Mouse (Mus musculus): ENCODE data around the gene Ccdc183. TPM values are rescaled to one million over a fixed set of nuclear protein-coding genes. Genes with fewer than 3 reads are reported as not detected.
A peak's percentile ranks its signal among the peaks of the same experiment; 100 is the strongest.

Gene Ccdc183
- total RNA-seq, 2 experiments from 2014 or later = not detected

DNA sequence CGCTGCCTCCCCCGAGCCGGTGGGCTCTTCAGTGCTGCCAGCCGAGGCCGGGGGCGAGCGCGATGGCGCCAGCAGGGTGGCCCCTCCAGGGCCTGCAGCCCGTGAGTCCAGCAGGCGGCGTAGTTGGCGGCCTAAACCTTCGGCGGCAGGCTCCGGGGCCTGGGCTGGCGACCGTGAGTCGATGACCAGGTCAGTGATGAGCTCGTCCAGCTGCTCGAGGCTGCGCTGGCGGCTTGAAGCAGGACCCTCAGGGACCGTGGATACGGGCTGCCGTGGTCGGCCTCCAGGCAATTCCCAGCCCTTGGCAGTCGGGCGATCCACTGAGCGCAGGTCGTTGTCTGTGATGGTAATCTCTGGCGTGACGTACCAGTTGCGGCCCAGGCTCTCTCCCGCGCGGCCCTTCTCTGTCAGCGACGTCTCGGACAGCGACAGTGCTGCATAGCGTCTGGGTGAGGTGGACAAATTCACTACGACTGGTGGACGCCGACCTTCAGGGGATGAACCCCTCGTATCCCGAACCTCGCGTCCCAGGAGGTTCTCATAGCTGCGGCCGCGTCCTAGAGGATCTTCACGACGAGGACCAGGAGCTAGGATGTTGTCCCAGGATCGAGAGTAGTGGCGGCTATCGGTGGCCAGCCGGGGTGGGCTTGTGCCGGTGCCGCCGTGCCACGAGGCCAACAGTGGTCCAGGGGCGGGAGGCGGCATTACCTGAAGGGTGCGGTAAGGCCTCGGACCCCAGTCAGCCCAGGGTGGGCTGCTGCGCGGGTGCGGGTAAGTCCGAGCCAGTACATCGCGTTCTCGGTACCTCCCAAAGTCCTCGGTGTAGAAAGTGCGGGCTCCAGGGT, 39.3 kb downstream of the Ccdc183 start:
- DNase-seq (ENCODE audit: low spot score in 2 of 2) = no peak

DNA sequence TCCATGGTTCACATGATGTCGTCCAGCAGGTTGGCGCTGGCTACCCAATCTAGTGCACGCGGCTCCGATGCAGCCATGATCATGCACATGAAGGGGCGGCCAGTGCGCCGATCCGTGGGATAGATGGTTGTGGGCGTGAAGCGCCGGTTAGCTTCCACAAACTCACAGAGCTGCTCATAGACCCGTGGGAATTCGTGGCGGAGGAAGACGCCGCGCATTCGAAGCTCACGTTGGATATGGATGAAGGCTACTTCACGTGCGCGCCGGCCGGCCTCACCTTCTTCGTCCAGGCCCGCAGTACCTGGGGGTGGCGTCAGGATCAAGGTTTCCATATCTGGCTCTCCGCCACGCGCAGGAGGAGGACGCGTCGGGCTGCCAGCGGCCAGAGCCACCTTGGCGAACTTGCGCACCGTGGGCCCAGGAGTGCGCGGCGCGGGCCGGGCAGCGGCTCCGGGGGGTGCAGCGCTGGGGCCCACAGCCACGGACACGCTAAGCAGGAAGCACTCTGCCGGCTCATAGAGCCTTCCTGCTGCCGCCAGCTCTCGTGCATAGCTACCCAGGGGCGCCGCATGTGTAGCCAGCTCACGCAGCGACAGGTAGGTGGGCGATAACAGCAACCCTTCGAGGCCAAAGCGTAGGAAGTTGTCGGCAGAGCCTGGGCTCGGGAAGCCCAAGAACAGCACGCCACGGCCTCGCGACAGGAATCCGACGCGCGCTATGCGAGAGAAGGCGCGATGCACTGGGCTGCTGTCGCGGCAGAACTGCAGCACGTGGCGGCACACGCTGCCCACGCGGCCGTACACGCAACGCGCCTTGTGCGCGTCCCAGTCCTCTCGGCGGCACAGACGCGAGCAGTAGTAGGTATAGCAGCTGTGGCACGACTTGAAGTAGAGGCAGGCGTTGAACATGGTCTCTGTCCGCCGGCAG, 40.2 kb downstream of the Ccdc183 start:
- DNase-seq (ENCODE audit: low spot score in 2 of 2) = no peak

DNA sequence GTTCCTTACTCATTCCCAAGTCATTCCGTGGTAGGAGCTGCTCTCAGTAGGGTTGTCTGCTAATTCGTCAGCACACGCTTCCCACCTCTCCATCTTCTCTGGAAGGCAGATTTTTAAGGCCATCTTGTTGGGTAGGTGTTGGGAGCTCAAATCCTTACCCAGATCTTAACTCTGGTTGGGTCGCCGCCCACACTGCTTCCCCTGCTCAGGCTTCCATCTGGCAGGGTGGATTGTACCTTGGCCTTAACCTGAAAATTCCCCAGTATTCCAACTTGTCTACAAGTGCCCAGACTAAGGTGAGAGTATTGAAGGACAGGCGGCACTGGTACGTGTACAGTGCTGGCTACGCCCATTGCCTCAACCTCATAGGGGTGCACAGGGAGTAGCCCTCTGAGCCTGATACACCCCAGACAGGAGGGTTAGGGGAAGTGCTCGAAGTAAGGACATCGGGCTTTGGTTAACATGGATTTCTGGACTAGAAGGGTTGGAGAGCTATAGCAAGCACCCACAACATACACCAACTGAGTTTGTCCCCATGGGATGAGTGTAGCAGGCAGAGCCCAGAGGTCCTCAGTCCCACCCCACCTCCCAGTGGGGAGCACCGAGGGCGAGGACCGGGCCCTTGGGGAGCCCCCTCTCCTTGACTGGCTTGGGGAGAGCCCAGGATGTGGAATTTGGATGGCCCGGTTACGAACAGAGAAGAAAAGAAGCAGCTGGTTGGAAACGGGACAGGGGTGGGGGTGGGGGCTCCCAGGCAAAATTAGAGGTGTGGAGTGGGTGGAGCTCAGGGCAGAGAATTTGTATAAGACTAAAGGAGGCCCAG, 41.2 kb downstream of the Ccdc183 start:
- no peak for DNase-seq (ENCODE audit: low spot score in 2 of 2)

DNA sequence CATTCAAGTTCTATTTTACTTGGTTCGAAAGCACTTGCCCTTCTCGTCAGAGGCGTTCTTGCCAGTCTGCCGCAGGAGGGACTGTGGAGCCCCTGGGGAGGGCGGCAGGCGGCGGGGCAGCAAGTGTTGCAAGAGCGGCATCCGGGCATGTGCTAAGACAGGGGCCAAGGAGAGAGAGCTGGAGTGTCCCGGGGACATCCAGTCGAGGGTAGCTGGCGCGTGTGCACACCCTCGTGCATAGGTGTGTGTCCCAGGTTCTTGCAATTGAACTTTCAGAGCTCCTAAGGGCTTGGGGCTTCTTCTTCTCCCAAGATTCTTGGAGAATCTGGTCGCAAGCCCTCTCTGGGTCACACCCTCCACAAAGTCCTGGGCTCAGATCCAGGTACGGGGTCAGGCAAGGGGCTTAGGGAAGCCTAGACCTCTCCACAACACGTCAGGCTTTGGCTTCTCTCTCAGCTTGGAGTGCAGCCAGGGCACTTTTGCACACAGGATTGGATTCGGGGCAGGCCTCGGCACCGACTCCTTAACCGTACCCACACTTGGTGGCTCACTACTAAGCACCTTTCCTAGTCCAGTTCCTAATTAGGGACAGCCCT, 41.9 kb downstream of the Ccdc183 start:
- DNase-seq (ENCODE audit: low spot score in 2 of 2) = peak in 1 of 2 experiments; percentile 41

DNA sequence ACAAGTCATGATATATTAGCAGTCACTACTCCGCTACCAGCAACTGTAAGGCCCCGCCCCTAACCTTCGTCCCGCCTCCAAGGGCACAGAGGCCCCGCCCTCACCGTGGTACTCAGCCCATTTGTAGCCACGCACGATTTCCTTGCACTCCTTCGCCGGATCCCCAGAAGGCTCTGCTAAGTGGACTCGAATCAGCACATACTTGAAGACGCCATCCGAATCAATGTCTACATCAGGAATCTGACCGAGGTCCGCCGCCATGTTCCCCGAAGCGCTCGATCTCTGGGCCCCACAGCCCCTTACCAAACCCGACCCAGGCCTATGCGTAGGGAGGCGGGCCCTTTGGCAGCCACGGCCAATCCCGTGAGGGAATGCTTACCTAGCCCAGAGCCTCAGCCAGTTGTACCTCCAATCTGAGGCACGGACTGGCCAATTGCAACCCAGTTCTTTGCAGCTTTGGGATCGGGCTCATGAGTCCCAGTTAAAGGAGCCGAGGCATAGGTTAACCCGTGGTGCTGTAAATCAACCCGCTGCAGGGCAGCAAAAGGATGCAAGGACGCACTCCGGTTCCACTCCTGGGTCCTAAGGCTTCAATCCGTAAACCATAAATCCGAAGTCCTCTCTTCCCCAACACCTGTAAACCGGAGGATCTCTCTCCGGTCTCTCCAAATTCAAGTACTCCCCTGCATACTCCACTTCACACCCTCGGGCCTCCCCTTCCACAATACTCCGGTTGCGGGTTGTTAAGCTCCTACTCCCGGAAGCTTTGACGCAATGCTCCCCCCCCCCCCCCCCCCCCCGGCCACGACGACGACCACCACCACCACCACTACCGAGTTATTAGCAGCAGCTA, 42.7 kb downstream of the Ccdc183 start, which contains the start of the genes Mamdc4 and Phpt1:
TSS of gene Mamdc4 (minus strand) at position 267 of the 853 bp plus-strand sequence.
TSS of gene Phpt1 (minus strand) at position 646 of the 853 bp plus-strand sequence.
- DNase-seq (ENCODE audit: low spot score in 2 of 2) = peak; percentile 81 to 93

DNA sequence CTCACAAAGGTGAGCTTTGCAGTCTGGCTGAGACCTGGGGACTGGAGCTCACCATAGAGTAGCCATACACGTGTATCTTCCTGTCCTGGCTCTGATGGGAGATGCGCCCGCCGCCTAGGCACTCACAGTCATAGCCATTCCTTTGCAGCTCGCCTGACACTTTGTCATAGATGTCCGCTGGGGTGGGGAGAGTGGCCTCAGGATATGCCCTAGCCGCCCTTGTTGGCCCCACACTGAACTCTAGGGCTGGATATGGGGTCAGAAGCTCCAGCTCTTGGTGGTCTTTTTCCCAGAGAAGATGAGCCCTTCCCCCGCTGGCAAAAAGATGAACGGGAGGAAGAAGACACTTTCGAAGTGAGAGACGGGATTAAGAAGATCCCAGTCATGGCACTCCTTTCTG, 43.3 kb downstream of the Ccdc183 start:
- peak in 1 of 2 experiments; percentile 7 for DNase-seq (ENCODE audit: low spot score in 2 of 2)

DNA sequence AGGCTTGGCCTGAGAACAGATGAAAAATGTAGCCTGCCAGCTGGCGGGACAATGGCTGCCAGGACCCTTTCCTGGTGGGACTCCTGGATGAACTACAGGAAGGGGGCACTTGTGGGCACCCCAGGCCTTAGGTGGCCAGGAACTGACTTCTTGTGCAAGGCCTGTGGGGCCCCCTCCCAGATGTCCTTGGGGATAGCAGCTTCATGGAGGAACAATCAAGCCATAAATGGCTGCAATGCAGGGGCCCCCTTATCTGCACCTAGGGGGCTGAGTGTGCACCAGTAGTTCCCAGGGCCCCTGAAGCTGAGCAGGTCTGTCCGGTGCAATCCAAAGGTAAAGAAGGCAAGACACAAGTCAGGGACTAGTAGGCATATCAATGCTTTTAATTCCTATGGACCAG, 44.4 kb downstream of the Ccdc183 start:
- DNase-seq (ENCODE audit: low spot score in 2 of 2) = no peak

DNA sequence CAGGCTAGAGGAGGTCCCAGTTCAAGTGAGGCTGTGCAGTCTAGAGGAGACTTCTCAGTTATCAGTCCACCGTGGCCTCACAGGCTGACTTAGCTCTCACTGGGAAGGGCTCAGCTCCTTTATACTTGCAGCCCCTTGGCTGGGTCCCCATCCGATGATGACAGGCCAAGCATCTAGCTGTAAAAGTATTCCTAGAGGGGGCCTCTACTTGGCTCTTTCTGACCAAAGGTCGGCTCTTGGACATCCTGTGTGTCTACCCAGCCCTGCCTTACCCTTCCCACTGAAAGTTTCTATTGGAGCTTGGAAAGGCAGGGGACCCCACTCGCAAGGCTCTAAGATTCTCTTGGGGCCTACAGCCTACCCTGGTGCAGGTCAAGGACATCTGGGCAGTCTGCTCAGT, 46.3 kb downstream of the Ccdc183 start:
- no peak for DNase-seq (ENCODE audit: low spot score in 2 of 2)

DNA sequence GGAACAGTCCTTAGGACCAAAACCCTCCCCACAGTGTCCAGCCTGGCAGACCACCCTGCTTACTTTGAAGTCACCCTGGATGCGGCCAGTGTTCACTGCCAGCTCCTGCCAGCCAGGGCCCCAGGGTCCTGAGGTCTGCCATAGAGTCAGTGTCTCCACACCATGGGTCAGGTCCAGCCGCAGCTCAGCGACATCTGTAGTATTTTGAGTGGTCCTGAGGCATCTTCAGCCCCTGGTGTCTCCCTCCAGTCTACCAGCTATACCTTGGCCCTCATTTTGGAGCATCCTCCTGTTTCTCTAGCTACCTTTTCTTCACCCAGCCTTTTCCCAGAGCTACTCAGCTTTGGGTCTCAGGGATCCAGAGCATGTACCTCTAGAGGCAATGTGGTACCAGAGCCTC, 48.2 kb downstream of the Ccdc183 start:
- DNase-seq (ENCODE audit: low spot score in 2 of 2) = no peak

DNA sequence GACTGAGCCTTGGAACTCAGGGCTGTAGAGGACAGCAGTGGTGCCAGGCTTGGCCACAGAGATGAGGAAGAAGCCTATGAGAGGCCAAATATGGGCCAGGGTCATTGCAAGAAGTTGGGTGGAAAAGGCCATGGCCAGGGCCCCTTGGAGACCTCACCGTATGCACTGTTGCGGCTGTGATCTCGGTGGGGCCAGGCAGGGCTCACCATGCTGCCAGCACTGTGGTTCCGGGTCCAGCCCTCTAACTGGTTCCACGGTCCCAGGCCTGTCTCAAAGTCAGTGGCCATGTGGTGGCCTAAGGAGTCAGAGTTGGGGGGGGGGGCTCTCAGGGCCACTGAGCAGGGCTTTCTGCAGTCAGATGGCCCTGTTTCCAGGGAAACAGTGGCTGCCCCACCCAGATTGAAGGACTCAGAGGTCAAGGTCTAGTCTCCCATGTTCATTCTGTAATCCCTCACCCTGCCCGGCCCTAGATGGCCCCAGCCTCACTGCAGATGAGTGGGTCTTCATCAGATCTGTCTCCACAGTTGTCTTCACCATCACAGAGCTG, 48.9 kb downstream of the Ccdc183 start:
- DNase-seq (ENCODE audit: low spot score in 2 of 2) = no peak

DNA sequence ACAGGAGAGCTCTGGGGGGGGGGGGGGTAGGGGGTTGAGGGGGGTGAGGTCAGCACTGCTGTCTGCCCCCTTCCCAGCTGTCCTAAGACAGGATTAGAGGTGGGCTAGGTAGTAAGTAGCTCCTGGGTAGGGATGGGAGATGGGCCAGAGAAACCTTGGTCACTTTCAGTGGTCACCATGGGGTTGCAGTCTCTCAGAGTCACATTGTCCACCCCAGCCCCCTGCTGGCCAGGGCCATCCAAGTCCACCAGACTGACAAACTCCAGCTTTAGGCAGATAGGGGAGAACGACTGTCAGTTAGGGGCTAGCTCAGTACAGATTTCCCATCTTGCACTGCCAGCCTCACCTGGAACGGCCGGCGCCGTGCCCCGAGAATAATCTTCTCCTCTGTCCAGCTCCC, 50.9 kb downstream of the Ccdc183 start:
- DNase-seq (ENCODE audit: low spot score in 2 of 2) = no peak

DNA sequence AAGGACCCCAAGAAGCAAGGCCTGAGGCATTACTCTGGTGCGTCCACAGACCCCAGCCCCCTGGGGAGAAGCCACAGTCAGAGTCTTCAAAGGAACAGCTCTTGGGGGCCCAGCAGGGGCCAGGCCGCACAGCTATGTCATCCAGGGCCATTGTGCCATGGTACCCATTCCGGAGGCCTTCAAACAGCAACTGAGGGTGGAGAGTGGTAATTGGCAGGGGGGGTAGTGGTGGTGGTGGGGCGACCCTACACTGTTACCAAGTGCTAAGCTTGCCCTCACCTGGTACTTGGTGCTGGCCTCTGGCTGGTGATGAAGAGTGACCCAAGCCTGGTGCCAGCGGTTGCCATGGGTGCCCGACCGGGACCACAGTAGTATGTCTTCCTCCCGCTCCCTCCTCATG, 51.7 kb downstream of the Ccdc183 start:
- DNase-seq (ENCODE audit: low spot score in 2 of 2) = no peak

DNA sequence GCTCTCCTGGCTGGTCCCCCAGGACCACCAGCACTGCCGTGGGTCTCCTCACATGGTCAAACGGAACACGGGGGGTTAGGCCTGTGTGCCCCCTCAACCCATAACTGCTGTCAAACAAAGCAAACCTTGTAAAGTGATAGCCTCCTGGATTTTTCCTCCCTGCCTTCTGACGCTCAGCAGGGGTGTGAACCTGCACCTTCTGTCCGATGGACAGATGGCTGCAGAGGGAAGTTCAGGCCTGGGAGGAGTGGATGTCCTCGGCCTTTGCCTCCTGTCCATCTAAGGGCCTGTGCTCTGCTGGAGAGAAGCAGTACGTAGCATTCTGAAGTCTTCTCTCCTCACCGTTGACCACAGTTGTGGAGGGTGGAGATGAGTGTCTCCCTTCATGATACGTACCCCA, 55.5 kb downstream of the Ccdc183 start:
- no peak for DNase-seq (ENCODE audit: low spot score in 2 of 2)

DNA sequence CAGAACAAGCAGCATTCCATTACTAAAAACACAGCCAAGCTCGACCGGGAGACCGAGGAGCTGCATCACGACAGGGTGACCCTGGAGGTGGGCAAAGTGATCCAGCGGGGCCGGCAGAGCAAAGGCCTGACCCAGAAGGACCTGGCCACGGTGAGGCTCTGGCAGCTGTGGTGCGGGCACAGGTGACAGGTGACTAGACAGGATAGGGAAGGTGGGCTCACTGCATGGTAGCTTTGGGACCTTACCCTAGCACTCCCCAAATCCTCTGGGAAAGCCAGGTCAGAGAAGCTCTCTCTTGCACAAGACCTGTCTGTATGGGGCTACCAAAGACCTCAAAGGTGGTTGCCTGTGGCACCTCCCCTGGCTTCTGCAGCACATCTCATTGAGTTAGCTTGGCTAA, 56.9 kb downstream of the Ccdc183 start:
- no peak for DNase-seq (ENCODE audit: low spot score in 2 of 2)

DNA sequence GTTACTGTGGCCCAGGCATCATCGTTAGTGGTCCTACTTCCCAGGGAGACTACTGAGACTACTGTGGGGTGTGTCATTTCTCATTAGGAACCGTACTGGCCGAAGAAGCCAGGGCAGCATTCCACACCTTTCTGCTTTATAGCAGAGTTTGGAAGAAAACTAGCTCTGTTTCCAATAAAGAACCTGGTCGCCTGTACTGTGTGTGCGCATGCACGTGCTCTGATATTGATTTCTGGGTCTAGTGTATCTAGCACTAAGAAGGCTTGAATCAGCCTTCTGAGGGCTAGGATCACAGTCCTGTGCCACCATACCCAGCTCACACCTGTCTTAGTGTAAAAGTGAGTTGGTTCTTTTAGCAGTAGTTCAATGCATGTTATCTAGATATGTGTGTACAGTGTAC, 58.7 kb downstream of the Ccdc183 start:
- no peak for DNase-seq (ENCODE audit: low spot score in 2 of 2)
